Mouse (Mus musculus): ENCODE data around the gene A530016L24Rik.

The A530016L24Rik gene

DNA sequence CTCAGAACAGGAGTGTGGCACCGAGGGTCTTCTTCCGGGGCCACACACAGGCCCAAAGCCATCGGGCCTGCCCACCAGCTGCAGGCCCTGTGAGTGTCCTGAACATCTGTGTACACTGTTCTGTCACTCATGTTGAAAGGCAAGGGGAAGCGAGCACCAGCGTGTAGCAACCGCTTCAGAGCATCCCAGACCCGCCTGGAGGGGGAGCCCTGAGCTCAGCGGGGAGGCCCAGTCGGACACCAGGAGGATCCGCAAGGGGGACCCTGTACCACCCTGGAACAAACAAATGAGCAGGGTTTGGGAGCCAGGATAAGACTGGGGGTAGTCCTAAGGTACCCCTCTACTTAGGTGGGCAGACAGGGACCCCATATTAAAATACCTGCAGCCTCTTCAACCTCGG, 9.4 kb downstream of the A530016L24Rik start:
- in situ Hi-C loops (cut with MboI, MseI), result no loop called here

DNA sequence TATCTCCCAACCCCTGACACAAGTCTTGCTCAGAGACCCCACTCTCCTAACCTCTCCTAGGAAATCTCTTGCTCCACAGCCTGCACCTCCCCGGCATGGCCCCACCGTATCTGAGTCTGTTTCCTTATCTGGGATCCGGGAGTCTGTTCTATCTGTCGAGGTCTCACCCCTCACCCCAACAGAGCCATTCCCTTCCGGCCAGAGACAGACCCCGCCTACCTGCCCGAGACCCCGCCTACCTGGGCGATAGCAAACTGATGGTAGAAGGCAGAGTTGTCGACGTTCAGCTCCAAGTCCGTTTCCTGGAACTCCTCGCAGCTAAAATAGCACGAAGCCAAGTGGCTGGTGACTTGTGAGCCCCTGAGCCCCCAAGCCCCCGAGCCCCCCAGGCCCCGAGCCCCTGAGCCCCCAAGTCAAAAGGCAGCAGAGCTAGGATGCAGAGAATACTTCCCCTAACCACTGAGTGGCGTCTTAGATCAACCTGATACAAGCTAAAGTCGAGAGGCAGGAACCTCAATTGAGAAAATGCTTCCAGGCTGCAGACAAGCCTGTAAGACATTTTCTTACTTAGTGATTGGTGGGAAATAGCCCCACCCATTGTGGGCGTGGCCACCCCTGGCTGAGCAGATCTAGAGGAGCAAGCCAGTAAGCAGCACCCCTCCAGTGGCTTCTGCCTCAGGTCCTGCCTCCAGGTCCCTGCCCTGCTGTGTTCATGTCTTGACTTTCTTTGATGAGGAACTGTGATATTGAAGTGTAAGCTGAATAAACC, 13.9 kb downstream of the A530016L24Rik start:
- in situ Hi-C loops (cut with MboI, MseI), result loop anchor here in 1 of 2 experiments (10.0 kb wide), 1 partner anchor 1472 kb away; no protein-coding TSS in a partner anchor

DNA sequence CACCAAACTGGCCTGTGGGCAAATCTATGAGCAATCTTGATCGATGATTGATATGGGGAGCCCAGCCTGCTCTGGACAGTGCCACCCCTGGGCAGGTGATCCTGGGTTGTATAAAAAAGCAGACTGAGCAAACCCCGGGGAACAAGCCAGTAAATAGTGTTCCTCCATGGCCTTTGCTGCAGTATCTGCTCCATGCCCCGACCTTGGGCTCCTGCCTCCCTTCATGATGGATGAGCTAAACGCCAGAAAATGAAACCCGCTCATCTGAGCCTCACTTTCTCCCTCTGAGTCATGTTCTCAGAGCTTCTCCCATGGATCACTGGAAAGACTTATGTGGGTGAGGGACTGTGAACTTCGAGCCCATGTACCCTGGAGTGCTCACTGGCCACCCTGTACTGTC, 17.0 kb downstream of the A530016L24Rik start:
- in situ Hi-C loops (cut with MboI, MseI), result loop anchor here in 1 of 2 experiments (10.0 kb wide), 1 partner anchor 1469 kb away; no protein-coding TSS in a partner anchor

DNA sequence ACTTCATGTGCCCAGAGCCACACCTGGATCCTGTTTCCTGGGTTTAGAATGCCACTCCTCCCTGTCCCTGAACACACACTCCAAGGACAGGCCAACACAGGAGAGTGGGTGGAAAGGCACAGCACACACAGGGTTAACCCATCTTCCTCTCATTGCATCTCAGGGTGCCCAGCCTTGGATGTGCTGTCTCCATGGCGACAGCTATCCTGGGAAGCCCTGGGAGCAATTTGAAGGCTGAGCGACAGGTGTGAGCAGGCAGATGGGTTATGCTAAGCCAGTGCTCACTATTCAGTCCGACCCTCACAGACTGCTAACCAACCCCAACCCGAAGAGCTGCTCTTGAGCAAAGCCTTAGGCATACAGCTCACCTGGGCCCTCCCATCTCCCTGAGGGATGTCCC, 18.0 kb downstream of the A530016L24Rik start:
- in situ Hi-C loops (cut with MboI, MseI), result loop anchor here in 1 of 2 experiments (10.0 kb wide), 1 partner anchor 1468 kb away; no protein-coding TSS in a partner anchor

DNA sequence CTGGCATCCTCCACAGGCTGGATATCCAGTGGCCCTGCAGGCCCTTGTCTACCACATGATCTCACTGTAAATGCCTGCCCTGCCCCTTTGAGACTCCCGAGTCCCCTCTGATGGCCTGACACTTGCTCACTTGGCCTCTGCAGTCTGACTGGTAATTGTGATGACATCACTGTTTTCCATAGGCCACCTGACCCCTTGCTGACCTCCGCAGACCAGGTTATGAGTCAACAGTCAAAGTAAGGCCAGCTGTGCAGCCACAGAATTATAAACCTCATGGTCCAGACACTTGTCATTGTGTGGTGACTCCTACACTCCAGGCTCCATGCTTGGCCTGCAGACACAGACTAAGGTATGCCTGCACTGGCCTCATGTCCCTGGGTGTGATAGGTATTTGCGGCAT, 18.7 kb downstream of the A530016L24Rik start:
- in situ Hi-C loops (cut with MboI, MseI), result loop anchor here in 1 of 2 experiments (10.0 kb wide), 1 partner anchor 1467 kb away; no protein-coding TSS in a partner anchor

DNA sequence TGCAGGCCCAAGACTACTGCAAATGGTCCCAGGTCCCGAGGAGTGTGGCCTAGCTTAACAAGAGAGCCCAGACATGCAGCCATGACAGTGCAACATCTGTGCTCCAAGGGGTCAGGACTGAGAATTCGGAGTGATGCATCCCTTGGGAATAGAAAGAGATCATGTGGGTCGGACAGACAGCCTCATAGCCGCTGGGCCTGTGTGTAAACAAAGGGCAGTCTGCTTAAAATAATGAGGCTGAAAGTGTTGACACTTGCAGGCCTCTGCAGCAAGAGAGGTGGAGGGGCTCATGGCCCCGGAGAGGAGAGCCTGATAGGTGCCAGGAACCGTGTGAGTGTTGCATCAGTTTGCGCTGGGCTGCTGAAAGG, 21.1 kb downstream of the A530016L24Rik start:
- in situ Hi-C loops (cut with MboI, MseI), result no loop called here

DNA sequence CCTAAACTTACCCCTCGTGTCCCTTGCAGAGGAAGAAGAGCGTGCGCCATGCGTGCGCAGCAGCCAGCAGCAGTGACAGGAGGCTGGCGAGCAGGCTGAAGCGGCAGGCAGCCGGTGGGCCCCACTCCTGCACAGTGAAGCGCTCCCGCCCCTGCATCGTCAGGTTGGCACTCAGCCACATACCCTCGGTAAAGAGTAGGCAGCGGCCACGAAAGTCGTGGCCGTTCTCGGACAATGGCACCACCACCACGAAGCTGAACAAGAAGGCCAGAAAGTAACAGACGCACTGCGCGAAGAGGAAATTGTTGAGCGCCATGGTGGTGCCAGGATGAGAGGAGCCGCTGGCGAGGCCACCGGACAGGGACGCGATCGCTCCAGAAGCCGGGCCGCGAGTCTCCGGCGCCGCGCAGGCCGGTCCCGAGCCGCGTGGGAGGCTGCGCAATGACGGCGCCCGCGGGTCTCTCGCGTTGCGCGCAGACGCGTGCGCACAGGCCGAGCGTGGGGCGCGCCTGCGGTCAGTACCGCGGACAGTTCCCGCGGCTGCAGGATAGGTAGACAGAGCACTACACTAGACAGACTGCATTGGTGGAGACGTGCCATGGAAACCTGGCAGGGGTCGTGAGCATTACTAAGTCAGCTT, 21.6 kb downstream of the A530016L24Rik start:
- in situ Hi-C loops (cut with MboI, MseI), result no loop called here

DNA sequence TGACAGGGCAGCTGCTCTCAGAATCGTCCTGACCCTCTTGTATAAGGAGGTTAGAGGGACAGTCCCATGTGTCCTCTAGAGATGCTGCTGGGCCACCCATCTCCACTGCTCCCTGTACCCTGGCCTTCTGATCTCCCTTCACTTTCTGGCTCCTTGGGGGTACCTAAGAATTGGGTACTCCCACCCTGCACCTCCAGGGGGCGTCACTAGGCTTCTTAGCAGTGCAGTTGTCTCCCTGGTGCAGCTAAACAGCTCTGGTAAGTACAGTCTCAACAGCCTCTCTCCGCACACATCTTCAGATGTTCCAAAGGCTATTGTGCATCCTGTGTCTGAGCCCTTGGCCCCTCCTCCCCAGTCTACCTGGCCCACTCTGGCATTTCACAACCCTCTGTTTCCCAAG, 25.6 kb downstream of the A530016L24Rik start:
- in situ Hi-C loops (cut with MboI, MseI), result no loop called here

DNA sequence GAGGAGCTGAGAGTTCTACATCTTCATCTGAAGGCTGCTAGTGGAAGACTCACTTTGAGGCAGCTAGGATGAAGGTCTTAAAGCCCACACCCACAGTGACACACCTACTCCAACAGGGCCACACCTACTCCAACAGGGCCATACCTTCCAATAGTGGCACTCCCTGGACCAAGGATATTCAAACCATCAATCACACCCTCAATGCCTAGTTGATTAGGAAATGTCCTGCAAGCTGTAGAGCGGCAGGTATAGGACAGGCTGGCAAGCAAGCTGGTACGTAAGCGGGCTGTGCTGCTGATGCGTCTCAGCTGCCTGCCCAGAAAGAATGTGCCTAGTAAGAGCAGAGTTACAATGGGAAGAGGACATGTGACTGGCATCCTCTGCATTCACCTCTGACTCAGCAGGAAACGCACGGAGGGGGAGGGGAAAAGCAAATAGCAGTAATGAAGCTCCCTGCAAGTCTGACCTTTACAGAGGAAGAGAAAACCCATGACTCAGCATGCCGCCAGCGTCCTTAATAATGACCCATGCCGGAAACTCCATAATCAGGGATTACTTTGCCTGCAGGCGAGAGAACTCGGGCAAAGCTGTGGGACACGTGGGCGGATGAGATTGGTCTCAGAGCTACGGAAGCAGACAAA, 27.6 kb downstream of the A530016L24Rik start, which contains the start of gene Tmem179:
Gene Tmem179, minus strand, starts transcription at position 51 of the 641 bp plus-strand sequence.
- in situ Hi-C loops (cut with MboI, MseI), result no loop called here

DNA sequence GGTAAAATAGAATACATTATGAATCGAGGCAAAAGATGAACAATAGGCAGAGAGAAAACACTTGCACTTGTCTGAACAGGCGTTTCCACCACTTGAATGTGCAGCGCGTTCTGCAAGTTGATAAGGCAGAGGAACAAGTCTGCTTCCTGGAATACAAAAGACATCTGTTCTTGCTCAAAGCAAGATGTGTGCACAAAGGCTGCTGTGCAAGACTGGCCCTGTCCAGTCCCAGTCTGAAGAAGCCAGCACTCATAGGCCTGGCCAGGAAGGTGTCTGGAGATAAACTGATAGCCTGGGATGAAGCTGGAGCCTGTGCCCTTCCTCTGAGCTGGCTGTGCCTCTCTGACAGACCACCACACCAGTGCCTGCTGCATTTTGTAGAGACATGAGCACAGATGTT, 28.9 kb downstream of the A530016L24Rik start:
- in situ Hi-C loops (cut with MboI, MseI), result no loop called here

DNA sequence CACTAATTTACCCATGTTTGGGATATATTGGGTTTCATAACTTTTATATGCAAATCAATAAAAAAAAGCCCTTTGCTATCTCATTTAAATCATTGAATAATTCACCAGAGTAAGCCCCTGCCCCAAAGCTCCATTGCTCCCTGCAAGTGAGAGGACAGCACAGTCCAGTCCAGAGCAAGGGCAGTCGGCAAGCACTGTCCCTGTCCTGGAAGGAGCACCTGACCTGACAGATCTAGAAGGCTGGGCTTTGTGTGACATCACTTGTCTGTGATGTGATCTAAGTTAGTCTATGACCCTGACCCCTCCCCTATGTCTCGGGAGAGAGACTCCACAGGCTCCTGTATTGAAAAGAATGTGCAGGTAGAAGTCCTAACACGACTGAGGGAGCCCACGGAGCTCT, 44.5 kb downstream of the A530016L24Rik start:
- in situ Hi-C loops (cut with MboI, MseI), result no loop called here

DNA sequence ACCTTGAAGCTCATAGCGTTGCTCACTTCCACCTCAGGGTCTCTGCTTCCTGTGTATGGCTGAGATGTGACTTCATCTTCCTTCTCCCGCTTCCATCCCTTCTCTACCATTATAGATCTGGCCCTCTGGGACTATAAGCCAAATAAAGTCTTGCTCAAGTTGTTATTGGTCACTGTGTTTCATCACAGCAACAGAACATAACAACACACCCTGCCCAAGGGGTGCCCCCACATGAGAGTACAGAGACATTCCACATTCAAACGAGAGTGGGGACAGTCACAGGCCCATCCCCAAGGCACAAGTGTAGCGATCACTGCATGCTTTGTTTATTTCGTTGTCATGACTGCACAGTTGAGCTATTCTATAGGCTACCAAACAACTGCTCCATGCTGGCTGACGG, 48.0 kb downstream of the A530016L24Rik start:
- in situ Hi-C loops (cut with MboI, MseI), result loop anchor here in 1 of 2 experiments (5.0 kb wide), 1 partner anchor 390 kb away; the partner anchor contains the start of gene Kif26a

DNA sequence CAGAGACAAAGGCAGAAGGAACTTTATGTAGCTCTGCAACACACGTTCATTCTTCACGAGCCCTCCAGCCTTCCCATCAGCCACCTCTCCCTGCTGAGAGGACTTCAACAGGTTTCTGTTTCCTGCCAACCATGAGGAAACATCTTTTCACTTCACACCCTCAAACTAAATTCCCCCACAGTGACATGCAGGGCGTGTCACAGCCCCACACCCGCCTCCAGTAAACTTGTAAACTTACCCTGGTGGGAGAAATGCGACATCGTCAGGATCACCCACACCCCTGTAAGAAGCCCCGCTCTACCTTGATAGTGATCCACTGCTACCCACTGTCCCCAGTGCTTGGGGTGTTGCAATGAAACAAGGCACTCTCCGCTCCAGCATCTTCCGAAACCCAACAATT, 49.1 kb downstream of the A530016L24Rik start:
- in situ Hi-C loops (cut with MboI, MseI), result loop anchor here in 1 of 2 experiments (5.0 kb wide), 1 partner anchor 391 kb away; the partner anchor contains the start of gene Kif26a

DNA sequence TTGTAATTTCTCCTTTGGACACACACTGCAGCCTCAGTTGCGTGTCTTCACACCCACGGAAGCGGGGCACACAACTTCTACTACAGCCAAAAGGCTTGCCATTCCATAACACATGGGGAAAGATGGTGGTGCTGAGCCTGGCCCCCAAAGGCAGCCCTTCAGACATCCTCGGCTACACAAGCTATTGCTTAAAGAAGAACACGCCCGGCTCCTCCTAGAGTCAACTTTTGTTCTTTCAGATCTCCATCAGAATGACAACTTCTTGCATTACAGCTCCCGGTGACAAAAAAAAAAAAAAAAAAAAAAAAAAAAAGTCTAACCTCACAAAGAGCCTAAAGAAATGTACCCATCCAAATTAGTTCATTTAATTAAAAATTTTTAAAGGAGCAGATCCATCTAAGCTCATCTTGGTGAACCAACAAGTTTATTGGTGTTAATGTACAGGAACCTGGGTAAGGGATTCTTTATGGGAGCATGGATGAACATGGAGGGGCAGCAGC, 50.3 kb downstream of the A530016L24Rik start:
- in situ Hi-C loops (cut with MboI, MseI), result loop anchor here in 1 of 2 experiments (5.0 kb wide), 1 partner anchor 392 kb away; the partner anchor contains the start of gene Kif26a

DNA sequence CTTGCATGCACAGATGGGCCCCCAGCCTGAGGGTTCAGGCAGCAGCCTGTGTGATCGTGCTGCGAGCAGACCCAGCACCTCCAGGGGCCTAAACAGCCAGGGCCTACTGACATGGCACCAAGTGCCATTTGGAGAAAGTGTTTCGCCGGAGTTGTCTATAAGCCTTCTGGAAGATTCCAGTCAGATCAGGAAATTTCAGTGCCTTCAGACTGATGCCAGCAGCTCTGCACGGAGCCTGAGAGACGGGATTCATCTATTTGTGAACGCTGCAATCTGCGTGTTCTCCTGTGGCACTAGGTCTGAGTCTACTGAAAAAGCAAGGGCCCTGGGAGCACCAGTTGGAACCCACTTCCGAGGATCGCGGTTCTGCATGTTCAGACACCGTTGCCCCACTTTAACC, 51.1 kb downstream of the A530016L24Rik start:
- in situ Hi-C loops (cut with MboI, MseI), result loop anchor here in 1 of 2 experiments (10.0 kb wide), 1 partner anchor 706 kb away; no protein-coding TSS in a partner anchor

DNA sequence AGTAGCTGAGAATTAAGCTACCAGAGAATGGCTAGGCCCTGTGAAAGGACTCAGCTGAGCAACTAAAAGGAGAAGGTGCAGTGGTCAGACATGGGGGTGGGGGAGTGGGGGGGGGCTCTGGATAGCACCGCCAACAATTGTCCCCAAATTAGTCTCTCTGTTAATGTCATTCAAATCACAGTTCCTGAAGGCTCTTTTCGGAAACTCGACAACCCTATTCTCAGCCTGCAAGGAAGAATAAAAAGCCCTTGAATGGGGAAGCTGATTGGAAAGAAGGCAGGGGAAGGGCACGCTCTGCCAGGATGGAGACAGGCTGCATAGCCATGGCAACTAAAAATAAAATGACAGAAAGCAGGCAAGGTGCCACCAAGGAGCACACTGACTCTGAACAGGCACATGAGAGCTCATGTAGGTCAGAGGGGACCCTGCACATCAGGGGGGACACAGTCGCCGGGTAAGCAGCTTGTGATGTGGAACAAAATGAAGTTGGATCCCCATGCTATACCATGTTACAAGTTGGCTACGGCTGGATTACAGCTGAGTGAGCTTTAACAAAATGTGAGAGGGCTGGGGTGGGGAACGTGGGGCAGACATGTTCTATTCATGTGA, 52.3 kb downstream of the A530016L24Rik start:
- in situ Hi-C loops (cut with MboI, MseI), result loop anchor here in 1 of 2 experiments (10.0 kb wide), 1 partner anchor 707 kb away; no protein-coding TSS in a partner anchor

DNA sequence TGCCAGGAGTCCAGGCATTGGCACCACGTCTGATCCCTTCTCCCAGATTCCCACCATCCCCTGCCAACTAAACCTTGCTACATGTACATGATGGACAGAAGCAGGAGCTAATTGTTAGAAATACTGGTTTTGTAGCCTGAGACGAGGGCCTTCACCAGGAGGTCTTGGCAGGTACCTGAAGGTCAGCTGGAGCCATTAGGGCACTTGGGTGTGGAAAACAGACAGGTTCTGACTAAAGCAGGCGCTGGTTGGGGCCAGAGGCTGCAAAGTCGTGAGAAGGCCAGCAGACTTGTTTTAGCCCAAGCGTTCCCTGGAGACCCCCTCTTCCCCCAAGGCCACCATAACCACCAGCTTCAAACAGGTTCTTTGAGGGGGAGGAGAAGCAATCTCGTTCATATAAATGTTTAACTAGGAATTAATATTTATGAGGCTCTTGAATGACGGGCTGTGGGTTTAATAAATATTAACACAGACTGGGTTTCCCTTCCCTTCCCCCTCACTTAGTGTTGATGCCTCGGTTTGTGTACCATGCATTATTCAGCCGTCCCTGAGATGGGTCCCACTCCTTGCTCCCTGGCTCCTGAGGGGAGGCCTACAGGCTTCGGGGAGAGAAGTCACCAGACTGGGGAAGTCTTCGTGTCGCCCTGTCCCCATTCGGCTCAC, 53.1 kb downstream of the A530016L24Rik start:
- in situ Hi-C loops (cut with MboI, MseI), result loop anchor here in 1 of 2 experiments (10.0 kb wide), 1 partner anchor 708 kb away; no protein-coding TSS in a partner anchor

DNA sequence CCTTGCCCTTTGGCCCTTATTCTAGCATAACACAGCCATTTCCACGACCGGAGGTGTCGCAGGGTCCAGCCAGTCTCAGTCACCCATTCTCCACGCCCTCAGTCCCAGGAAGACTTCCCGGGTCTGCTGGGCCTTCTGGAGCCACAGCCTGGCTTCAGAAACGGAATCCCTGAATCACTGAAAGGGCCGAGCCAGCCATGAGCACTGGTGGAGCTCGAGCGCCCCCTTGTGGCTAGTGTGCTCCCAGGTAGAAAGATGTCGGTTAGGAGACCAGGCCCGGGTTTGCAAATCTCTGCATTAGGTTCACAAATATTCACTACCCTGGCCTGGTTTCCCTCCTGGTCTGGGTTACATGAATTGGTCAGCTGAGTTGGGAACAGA, 53.7 kb downstream of the A530016L24Rik start:
- in situ Hi-C loops (cut with MboI, MseI), result loop anchor here in 1 of 2 experiments (10.0 kb wide), 1 partner anchor 708 kb away; no protein-coding TSS in a partner anchor

DNA sequence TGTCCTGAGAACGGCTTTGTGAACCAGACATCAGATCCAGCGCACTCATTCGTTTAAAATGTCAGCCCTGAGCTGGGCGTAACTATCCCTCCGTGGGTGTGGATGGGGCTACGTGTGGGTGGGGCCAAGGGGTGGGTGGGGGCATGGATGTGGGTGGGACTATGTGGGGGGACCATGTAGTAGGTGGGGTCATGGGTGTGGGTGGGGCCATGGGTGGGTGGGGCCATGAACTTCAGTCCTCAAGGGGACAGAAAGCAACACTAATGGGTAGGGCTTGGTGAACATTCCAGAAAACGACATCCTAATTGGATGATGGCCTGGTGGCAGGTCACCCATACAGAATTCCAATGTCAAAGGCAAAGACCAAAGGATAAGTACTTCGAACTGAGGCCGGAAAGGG, 54.7 kb downstream of the A530016L24Rik start:
- in situ Hi-C loops (cut with MboI, MseI), result loop anchor here in 1 of 2 experiments (10.0 kb wide), 1 partner anchor 709 kb away; no protein-coding TSS in a partner anchor

Data from T-helper 17 cell (primary cell).